Mouse (Mus musculus) neural tube, embryonic 13.5 days (tissue): ENCODE data around the gene Gm973. TPM values are rescaled to one million over a fixed set of nuclear protein-coding genes. Genes with fewer than 3 reads are reported as not detected.

Experiments
- ATAC-seq: fragments of 200-750 bp; cut with Nextera tagmentation; 2 replicates; pipeline ENCODE4 v1.8.0; 2017; ENCODE audit warnings: low read depth, mild to moderate bottlenecking, moderate TSS enrichment, moderate library complexity
- H3K27ac ChIP-seq: fragments of 300-500 bp; sonication (generic); replicated peaks from 2 replicates; pipeline ENCODE4 v1.5.1; 2015; ENCODE audit warnings: moderate library complexity, mild to moderate bottlenecking, inconsistent platforms
- H3K27me3 ChIP-seq: fragments of 300-500 bp; sonication (generic); 2 replicates; pipeline ENCODE4 v1.6.1; 2015; ENCODE audit warnings: mild to moderate bottlenecking, inconsistent platforms
- H3K36me3 ChIP-seq: fragments of 300-500 bp; sonication (generic); 2 replicates; pipeline ENCODE4 v1.6.1; 2015; ENCODE audit warnings: mild to moderate bottlenecking, inconsistent platforms
- H3K4me1 ChIP-seq: fragments of 300-500 bp; sonication (generic); replicated peaks from 2 replicates; pipeline ENCODE4 v1.6.1; 2015; ENCODE audit warnings: inconsistent platforms
- H3K4me2 ChIP-seq: fragments of 300-500 bp; sonication (generic); 2 replicates; pipeline ENCODE4 v1.6.1; 2015; ENCODE audit warnings: inconsistent platforms, mild to moderate bottlenecking, moderate library complexity
- H3K4me3 ChIP-seq: fragments of 300-500 bp; sonication (generic); 2 replicates; pipeline ENCODE4 v1.5.1; 2015; ENCODE audit warnings: mild to moderate bottlenecking, inconsistent platforms
- H3K9ac ChIP-seq: fragments of 300-500 bp; sonication (generic); 2 replicates; pipeline ENCODE4 v1.6.1; 2015; ENCODE audit warnings: moderate library complexity, mild to moderate bottlenecking, inconsistent platforms
- H3K9me3 ChIP-seq: fragments of 300-500 bp; sonication (generic); 2 replicates; pipeline ENCODE4 v1.6.1; 2016; ENCODE audit warnings: inconsistent platforms
- WGBS: fragments of 180-500 bp; shearing (Covaris S2); methylation state at CpG from one replicate; pipeline ENCODE4 v1.1.7; 2015; 5-methylcytosine and 5-hydroxymethylcytosine counted together
- polyA plus RNA-seq: library from polyadenylated mRNA; unstranded; fragments of >200 nt; fragmentation: Nextera tagmentation; extraction: Ambion mirVana; gene quantifications from 2 replicates; pipeline ENCODE4 v1.2.1, GENCODE M21; 2015

Gene Gm973
- 6.9 and 10.3 TPM in 2 replicates for polyA plus RNA-seq

GRCm38 (mm10) chr1:59516026-59516917 lies at the start of gene Gm973:
TSS of gene Gm973 (plus strand) at chr1:59516264.
- Histone ChIP-seq H3K27ac (peak within 1 kb of the TSS; percentile 84), H3K4me3 (peak within 1 kb of the TSS; percentile 28), H3K4me2 (peak within 1 kb of the TSS; percentile 53), H3K27me3 (no peaks in the 10 kb centered on the region), H3K36me3 (no peaks in the 10 kb centered on the region), H3K4me1 (peaks cover 51% of the 10 kb centered on the region), H3K9ac (peak within 1 kb of the TSS; percentile 49), H3K9me3 (no peaks in the 10 kb centered on the region)
- WGBS = 1% methylated on average over 25 of the region's 25 CpGs
- ATAC-seq = peak; percentile 94

GRCm38 (mm10) chr1:59469170-59469569 lies 46.9 kb upstream of the Gm973 start:
- Histone ChIP-seq H3K4me3 (no peak overlapping the region), H3K4me1 (peaks cover 51% of the 10 kb centered on the region), H3K9ac (no peak overlapping the region), H3K27me3 (no peaks in the 10 kb centered on the region), H3K36me3 (no peaks in the 10 kb centered on the region), H3K27ac (no peak overlapping the region), H3K9me3 (no peaks in the 10 kb centered on the region), H3K4me2 (no peak overlapping the region)
- no peak for ATAC-seq
- WGBS = 18% methylated on average over 4 of the region's 4 CpGs

GRCm38 (mm10) chr1:59470766-59471165 lies 45.3 kb upstream of the Gm973 start:
- H3K9me3 ChIP-seq = no peaks in the 10 kb centered on the region
- H3K36me3 ChIP-seq = no peaks in the 10 kb centered on the region
- H3K4me3 ChIP-seq = no peak overlapping the region
- WGBS = 46% methylated on average over 4 of the region's 4 CpGs
- ATAC-seq = no peak
- H3K4me2 ChIP-seq = no peak overlapping the region
- H3K4me1 ChIP-seq = peaks cover 37% of the 10 kb centered on the region
- H3K27ac ChIP-seq = no peak overlapping the region
- H3K27me3 ChIP-seq = no peaks in the 10 kb centered on the region
- H3K9ac ChIP-seq = no peak overlapping the region

GRCm38 (mm10) chr1:59472368-59473180 lies 43.5 kb upstream of the Gm973 start:
- no peak for ATAC-seq
- H3K27ac ChIP-seq = no peak overlapping the region
- H3K9ac ChIP-seq = no peak overlapping the region
- H3K4me1 ChIP-seq = peaks cover 29% of the 10 kb centered on the region
- 10% methylated on average over 9 of the region's 11 CpGs for WGBS
- no peaks in the 10 kb centered on the region for H3K36me3 ChIP-seq
- H3K9me3 ChIP-seq = no peaks in the 10 kb centered on the region
- no peak overlapping the region for H3K4me3 ChIP-seq
- H3K4me2 ChIP-seq = no peak overlapping the region
- no peaks in the 10 kb centered on the region for H3K27me3 ChIP-seq

GRCm38 (mm10) chr1:59473181-59473555 lies 42.9 kb upstream of the Gm973 start:
- no peak for ATAC-seq
- H3K36me3 ChIP-seq = no peaks in the 10 kb centered on the region
- H3K27me3 ChIP-seq = no peaks in the 10 kb centered on the region
- H3K4me2 ChIP-seq = no peak overlapping the region
- H3K9ac ChIP-seq = no peak overlapping the region
- H3K27ac ChIP-seq = no peak overlapping the region
- peaks cover 29% of the 10 kb centered on the region for H3K4me1 ChIP-seq
- H3K9me3 ChIP-seq = no peaks in the 10 kb centered on the region
- WGBS = 9% methylated on average over 4 of the region's 4 CpGs
- H3K4me3 ChIP-seq = no peak overlapping the region

- Histone ChIP-seq H3K36me3 (no peaks in the 10 kb centered on the region), H3K4me1 (peaks cover 25% of the 10 kb centered on the region), H3K4me2 (no peak overlapping the region), H3K27me3 (no peaks in the 10 kb centered on the region), H3K9me3 (no peaks in the 10 kb centered on the region), H3K9ac (no peak overlapping the region), H3K27ac (no peak overlapping the region), H3K4me3 (no peak overlapping the region)
- ATAC-seq = no peak
- WGBS = 32% methylated on average over 2 of the region's 2 CpGs
Observed at GRCm38 (mm10) chr1:59475618-59476017, 40.4 kb upstream of the Gm973 start.

- Histone ChIP-seq H3K9ac (no peak overlapping the region), H3K4me3 (no peak overlapping the region), H3K4me2 (no peak overlapping the region), H3K4me1 (peaks cover 32% of the 10 kb centered on the region), H3K9me3 (no peaks in the 10 kb centered on the region), H3K27ac (no peak overlapping the region), H3K36me3 (no peaks in the 10 kb centered on the region), H3K27me3 (peaks cover 8% of the 10 kb centered on the region; the same call in 1 of the 2 replicates)
- 82% methylated on average over 3 of the region's 3 CpGs for WGBS
- no peak for ATAC-seq
Observed at GRCm38 (mm10) chr1:59478911-59479310, 37.2 kb upstream of the Gm973 start.

- 2% methylated on average over 23 of the region's 23 CpGs for WGBS
- H3K9ac ChIP-seq = peak overlapping the region; percentile 62
Observed at GRCm38 (mm10) chr1:59480821-59481455, 35.1 kb upstream of the Gm973 start.

GRCm38 (mm10) chr1:59481456-59482291 lies 34.4 kb upstream of the Gm973 start:
- Histone ChIP-seq H3K27me3 (peaks cover 17% of the 10 kb centered on the region; the same call in 1 of the 2 replicates), H3K36me3 (no peaks in the 10 kb centered on the region), H3K4me3 (peak overlapping the region; percentile 70), H3K4me2 (peak overlapping the region; percentile 97), H3K9ac (peak overlapping the region; percentile 83), H3K9me3 (no peaks in the 10 kb centered on the region), H3K4me1 (peaks cover 56% of the 10 kb centered on the region), H3K27ac (peak overlapping the region; percentile 76)
- ATAC-seq = peak; percentile 92
- under 1% methylated on average over 56 of the region's 57 CpGs for WGBS

More at GRCm38 (mm10) chr1:59480821-59481455, 35.1 kb upstream of the Gm973 start:
- H3K27ac ChIP-seq = peak overlapping the region; percentile 66
- peaks cover 17% of the 10 kb centered on the region; the same call in 1 of the 2 replicates for H3K27me3 ChIP-seq
- no peak for ATAC-seq
- H3K36me3 ChIP-seq = no peaks in the 10 kb centered on the region
- H3K4me2 ChIP-seq = peak overlapping the region; percentile 97
- H3K4me3 ChIP-seq = peak overlapping the region; percentile 70
- no peaks in the 10 kb centered on the region for H3K9me3 ChIP-seq
- H3K4me1 ChIP-seq = peaks cover 50% of the 10 kb centered on the region

- Histone ChIP-seq H3K9me3 (no peaks in the 10 kb centered on the region), H3K4me3 (peak within 1 kb of the TSS; percentile 70), H3K4me2 (peak within 1 kb of the TSS; percentile 97), H3K4me1 (peaks cover 61% of the 10 kb centered on the region), H3K27ac (peak within 1 kb of the TSS; percentile 76), H3K27me3 (peaks cover 17% of the 10 kb centered on the region; the same call in 1 of the 2 replicates), H3K9ac (peak within 1 kb of the TSS; percentile 83), H3K36me3 (no peaks in the 10 kb centered on the region)
- peak; percentile 14 for ATAC-seq
- WGBS = 0% methylated on average over 35 of the region's 35 CpGs
Observed at GRCm38 (mm10) chr1:59482331-59482695, 33.8 kb upstream of the Gm973 start, which contains the start of gene Fzd7. TSS of gene Fzd7 (plus strand) at chr1:59482424.
